Mouse (Mus musculus): ENCODE measurements around the gene Ddc. TPM values are rescaled to one million over a fixed set of nuclear protein-coding genes. Genes with fewer than 3 reads are reported as not detected.

The Ddc gene
- total RNA-seq, 4 experiments from 2014 or later: 0.66 to 1.2 (median 0.93) TPM

DNA sequence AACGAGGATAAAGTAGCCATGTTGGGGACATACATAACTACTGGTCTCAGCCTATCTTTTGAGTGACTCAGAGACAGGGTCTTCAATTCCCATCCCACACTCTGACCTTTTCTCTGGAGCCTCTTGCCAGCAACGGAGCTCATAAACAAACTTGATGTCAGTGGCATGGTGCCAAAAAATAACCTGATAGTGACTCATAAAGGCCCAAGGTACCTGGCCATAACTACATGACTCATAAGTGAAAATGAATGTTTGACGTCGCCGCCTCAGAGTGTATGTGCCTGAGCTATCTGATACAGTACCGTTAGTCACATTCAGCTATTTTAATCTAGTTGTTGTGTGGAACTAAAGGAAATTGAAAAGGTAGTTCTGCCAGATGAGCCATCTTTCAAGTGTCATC, 72.3 kb downstream of the Ddc start:
- no peak for DNase-seq (ENCODE audit: low spot score)

DNA sequence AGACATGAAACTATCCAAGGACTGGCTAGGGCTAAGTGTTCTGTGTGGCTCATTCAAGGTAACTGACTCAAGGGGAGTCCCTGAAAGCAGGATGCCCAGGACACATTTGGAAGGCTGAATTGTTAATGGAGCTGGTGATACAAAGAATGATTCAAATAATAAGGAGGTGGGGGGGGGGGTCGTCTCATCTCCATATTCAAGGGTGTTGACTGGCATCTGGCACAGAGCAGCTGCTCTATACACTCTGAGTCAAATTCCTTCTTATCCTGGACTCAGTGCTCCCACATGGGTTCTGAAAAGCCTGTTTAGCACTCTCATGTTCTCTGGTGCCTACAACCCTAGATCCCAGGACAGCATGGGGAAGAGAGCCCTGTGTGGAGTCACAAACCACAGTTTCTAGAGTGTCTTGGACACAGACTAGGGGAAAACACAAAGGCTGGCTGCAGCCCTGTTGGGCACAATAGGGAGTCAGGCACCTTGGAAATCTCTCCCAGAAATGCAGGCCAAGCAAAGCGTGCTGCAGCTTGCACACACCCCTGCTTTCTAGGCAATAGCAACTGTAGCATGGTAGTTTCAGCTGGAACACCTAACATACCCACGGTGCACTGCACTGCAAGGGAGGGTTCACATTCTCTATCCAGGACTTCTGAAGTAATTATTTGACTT, 72.8 kb downstream of the Ddc start:
- DNase-seq (ENCODE audit: low spot score): no peak

DNA sequence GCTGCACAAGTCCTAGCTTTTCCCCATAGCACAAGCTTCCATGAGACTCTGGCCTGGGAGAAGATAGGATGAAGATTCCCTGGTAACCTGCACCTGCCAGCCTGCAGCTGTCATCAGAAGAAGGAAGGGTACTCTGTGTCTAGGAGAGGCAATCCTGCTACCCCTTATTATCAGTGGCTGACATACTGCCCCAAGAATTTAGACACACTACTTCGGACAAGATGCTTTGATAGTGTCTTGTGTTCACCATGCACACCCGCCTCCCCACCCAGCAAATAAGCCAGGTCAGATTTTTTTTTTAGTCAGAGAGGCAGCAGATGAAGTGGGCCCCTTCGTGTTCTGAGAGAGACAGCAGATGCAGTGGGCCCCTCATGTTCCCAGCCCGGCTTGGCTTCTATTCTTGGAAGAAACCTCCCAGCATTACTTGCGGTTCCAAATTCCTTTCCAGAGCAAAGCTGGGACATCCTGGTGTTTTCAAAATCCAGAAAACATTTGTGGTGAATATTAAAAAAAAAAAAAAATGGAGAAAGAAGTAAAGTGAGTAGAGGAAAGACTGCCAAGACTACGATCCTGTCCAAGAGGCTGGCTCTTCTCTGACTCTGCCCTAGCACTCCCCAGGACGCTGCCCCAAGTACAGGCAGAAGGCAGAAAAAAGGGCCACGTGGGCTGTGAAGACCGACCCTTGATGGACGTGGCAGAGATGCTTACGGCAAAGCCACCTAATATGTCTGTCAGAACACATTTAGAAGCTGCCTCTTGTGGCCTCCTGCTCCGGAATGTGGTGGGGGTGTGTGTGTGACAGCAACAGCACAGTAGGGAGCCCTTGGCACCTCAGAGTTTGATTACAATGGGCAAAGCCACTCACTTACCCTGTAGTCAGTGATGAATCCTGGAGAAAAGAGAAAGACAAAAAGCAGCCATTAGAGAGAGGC, 73.7 kb downstream of the Ddc start:
- DNase-seq (ENCODE audit: low spot score): peak; percentile 51

DNA sequence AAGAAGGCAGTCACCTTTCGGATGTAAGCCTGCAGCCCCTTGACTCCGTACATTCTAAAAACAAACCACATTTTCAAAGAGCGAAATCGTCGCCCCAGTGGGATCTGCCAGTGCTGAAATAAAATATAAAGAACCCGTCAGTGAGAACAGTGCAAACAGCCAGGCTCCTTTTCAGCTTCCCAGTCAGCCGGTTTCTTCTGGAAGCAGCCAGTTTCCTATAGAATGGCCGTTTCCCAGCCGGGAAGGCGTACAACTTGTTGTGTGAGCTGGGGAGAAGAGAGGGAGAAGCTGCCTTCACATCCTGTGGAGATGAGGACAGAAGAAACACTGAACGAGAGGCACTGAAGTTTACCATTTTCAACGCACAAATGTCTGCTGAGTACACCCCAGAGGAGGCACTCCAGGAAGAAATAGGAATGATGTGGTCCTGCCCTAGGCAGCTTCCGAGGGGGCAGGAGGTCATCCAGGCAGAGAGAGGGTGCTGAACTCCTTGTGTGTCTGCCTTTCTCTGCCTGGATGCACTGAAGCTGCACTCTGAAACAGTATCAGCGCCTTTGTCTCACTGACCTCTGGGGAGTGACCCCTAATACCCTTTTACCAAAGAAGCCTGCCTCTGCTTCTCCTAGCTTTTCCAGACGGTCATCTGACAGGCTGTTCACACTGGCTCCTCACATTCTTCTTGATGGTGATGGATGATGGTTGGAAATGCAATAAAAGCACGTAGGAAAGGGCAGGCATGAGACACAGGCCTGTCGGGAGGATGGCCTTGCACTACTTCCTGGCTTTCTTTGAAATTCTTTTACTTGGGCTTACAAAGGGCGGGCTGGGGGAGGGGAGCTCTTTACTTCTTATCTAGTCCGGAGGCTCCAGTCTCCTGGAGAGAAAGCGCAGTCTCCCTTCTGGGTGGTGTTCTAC, 75.5 kb downstream of the Ddc start:
- DNase-seq (ENCODE audit: low spot score): no peak

DNA sequence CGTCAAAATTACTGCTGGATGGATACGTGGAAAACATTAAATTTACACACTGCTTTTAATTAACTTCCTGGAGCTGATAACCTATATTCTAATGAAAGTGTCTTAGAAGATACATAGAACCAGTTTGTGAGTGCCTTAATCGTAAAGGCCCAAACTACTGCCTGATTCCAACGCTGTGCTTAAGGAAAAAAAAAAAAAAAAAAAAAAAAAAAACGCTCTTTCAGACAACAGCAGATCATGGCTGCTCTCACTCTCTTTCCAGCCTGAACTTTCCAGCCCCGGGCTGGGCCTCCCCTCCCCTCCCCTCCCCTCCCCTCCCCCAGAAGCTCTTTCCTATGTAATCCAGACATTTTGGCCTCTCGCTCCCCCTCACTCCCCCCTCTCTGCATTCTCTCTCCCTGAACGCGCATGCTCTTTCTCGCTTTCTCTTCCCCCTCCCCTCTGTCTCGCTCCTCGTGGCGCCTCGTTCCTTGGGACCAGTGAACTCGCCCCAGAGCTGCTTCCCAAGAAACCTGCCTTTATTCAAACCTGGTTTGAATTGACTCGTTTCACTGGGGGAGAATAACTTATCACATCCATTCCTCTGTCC, 76.5 kb downstream of the Ddc start:
- DNase-seq (ENCODE audit: low spot score): no peak

DNA sequence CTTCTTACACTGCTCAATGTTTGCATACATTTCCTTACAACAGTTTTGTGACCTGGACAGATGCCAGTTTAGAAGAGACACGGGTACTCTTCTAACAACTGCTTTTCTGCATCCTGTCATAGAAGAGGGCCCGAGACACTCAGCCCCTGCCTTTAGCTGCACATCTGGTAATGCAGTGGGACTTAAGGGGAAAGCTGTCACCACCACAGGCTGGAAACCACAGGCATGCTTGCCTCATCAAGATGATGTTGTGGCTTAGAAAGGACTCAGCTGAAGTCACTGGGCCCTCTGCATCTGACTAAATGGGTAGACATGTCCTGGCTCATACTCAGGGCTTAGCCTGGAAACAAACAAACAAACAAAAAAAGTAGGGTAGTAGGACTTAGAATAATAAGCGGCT, 77.2 kb downstream of the Ddc start:
- DNase-seq (ENCODE audit: low spot score): no peak

DNA sequence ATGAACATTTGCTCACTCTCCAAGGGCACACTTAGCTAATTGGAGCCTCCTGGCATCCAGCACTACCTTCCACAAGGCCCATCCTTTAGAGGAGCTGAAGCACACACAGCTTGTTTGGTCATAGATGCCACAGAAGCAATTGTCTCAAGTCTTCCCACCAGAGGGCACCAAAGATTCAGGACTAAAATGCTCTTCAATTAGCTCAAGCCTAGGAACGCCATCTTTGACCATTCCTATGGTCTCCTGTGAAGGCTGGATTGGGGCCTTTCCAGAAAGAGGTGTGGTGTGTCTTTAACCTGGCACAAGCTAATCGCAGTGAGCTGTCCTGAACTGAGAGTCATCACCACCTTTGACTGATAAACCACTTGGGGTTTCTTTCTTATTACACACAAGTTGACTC, 77.7 kb downstream of the Ddc start:
- DNase-seq (ENCODE audit: low spot score): peak; percentile 86

DNA sequence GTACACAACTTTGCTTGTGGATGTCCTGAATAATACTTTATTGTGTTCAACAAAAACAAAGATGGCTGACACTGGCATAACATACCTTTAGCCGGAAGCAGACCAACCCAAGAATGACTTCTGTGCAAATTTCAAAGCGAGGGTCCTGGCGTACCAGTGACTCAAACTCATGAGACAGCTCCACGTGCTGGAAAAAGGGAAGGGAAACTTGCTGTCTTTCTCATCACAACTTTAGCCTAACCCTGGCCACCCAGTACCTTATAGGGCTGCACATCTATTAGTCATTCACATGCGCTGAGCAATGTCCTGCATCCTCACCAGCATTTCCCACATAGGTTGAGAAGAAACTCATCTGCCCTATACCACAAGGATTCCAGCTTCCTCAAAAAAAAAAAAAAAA, 78.7 kb downstream of the Ddc start:
- DNase-seq (ENCODE audit: low spot score): no peak

DNA sequence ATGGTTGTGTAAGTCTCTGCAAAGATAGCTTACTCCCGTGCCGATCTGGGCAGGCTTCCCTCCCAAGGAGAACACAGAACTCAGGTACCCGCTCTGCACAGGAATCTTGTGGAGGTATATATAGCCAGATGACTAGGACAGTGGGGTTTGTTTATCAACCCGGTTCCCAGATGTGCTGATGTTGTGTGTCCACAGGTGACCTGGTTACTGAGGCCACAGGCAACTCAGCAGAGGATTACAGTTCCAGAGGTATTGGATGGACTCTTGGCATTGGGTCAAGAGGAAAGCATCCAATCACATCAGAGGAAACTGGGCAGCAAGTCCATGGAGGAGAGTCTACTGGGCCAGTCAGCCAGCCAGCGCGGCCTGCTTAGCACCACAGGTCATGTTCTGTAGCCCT, 79.1 kb downstream of the Ddc start:
- DNase-seq (ENCODE audit: low spot score): no peak

DNA sequence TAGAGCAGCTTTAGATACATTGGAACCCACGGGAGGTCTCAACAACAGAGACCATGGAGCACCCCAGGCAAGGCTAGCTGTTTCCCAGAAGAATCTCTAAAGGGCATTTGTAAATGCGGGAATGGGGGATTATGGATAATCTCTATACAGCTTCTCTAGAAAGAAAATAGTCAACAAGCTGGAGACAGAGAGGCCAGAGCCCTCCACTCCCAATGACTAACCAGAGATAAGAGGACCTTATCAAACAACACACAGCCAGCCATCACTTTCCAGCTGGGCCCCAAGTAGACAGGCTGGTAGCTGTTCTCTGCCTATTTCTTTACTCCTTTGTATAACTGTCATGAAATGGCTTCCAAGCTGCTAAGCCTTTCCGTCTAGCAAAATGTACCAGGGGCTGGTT, 82.2 kb downstream of the Ddc start:
- no peak for DNase-seq (ENCODE audit: low spot score)

DNA sequence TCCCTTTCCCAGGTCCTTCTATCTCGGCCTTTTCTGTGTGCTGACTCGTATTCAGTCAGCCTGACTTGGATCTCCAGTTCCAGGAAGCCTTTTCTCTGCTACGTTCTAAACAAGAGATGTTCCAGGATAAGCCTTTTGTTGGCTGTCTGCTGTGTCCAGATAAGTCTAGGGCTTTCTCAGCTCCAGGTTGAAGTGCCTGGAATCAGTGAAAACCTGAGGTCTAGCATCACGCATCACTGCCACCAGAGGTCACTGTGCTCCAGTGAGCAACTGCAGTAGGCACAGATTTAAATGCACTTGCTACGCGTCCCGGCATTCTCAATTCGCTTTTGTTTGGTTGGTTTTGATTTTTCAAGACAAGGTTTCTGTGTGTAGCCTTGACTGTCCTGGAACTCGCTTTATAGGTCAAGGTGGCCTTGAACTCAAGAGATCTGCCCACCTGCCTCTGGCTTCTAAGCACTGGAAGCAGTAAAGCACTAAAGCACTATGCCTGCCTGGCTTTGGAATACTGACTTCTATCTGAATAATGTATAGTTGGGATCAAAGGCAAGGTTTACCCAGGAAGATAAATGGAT, 86.0 kb downstream of the Ddc start:
- peak; percentile 62 for DNase-seq (ENCODE audit: low spot score)

DNA sequence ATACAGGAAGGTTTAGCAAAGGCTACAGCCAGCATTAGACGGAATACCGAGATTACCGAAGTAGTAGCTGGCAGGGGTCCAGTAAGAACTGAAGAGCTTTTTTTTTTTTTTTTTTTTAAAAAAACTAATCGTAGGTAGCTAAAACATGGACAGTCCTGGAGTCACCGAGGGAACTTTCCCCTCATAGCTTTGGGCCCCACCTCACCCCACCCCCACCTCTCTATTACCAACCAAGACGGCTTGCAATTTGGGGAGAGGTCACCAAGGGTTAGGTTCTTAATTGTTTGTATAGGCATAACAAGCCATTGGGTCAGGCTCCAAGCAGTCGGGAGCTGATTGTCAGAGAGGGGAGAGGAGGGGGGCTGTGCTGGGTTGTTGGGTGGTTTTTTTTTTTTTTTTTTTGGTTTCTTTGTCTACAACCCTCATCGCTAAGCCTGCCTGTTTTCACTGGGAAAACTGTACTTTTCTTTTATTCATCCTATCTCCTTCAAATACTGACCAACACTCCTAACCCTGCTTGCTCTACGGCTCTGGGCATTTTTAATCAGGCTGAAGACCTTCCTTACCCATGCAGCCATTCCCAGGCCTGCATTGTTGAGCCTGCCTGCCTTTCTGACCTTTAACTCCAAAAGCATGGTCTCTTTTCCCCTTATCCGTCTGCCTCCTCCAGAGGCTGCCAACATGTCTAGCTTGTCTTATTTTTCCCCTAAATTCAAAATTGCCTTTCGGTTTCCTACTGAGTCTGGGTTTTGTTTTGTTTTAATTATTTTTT, 88.4 kb downstream of the Ddc start:
- no peak for DNase-seq (ENCODE audit: low spot score)

DNA sequence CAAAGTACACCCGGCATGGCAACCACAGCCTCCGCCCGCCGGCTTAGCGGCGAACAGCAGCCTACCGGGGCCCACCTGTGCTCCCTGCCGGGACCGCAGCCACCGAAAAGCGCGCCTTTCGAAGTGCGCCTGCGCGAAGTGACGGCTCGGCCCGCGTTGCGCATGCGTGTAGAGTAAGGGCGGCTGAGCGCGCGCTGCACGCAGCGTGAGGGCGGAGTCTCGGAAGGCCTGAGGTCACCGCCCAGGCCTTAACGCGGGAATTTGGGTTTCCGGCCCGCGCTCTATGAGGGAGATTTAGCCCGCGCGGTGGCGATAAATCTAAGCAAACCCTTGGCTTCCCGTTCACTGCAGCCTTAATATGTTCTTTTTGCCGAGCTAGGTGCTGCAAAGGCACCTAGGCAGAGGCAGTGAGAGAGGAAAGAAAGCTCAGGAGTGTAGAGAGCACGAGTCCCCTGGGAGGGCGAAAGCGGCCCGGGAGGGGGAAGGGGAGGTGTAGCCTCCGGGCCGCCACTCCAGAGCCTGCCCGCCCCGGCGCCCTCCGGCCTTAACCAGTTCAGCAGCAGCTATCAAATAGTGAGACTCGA, 89.0 kb downstream of the Ddc start, which contains the start of gene Fignl1:
Gene Fignl1, minus strand, starts transcription at position 143 of the 584 bp plus-strand sequence.
- DNase-seq (ENCODE audit: low spot score): peak; percentile 95

DNA sequence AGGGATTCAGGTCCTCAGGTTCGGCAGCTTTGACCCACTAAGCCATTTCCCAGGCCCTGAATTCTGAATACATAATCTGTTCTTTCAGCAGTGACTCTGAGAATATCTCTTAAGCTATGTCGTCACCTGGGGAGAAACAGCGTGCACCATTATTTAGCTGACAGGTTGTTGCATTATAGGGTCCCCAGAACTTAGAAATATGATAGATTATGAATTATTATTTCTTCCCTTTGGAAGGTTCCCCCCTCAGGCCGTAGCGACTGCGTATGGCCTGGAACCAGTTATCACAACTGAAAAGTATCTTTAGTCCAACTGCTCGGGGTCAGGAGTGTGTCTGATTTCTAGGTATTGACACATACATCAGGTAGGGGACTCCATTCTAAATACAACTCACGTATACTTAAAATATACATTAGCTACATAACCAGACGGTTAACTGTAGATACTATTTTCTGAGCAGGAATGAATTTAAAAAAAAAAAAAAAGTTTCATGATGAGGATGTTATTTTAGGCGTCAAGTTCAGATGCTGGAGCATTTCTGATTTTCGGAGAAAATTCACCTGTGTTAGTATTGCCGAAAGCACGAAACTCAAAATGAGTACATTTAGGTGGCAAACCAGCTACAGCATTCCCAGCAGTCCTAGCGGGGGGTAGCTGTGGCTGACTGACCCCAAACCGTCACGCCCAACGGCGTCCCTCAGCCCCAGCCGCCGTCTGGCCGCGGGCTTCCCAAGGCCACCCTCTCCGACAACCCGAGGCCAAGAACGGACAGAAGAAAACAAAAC, 89.7 kb downstream of the Ddc start:
- no peak for DNase-seq (ENCODE audit: low spot score)

DNA sequence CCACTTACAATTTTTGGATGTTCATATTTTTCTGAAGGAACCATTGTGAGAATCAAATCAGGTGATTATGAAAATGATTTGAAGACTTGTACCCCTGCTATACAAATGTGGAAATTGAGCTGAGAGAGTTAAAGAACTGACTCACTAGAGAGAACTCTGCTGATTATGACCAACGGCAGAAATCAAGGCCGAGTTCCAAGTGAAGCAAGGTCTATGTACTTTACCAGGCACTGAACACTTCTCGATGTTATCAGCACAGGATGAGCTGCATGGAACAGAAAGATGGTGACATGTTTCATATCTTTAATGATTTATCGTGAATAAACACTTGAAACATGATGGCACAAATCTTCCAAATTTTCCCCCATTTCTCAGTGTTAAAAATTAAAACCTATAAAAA, 92.0 kb downstream of the Ddc start:
- no peak for DNase-seq (ENCODE audit: low spot score)

DNA sequence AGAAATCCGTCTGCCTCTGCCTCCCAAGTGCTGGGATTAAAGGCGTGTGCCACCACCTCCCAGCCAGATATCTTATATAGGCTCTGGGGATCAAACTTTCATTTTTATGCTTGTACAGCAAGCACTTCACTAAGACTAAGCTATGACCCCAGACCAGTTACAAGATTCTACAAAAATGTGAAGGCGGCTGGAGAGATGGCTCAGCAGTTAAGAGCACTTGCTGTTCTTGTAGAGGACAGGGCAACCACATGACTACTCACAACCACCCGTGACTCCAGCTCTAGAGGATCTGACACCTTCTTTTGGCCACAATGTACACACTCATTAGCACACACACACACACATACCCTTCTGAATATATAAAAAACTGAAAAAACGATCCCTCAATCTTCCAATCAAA, 93.5 kb downstream of the Ddc start:
- DNase-seq (ENCODE audit: low spot score): no peak

DNA sequence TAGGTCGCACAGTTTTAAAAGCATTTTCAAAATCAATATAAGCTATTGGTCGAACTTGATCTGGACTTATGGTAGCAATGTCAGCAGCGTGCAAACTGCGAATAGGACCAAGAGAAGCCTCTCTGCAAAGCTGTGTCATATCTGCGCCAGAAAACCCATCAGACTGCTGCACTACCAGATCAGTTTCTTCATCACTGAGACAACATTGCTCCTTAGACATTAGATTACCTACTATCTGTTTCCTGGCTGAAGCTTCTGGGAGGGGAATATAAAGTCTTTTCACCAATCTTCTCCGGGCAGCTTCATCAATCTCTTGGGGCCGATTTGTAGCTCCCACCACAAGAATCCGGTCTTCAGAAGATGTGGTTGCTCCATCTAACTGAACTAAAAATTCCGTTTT, 96.9 kb downstream of the Ddc start:
- no peak for DNase-seq (ENCODE audit: low spot score)

DNA sequence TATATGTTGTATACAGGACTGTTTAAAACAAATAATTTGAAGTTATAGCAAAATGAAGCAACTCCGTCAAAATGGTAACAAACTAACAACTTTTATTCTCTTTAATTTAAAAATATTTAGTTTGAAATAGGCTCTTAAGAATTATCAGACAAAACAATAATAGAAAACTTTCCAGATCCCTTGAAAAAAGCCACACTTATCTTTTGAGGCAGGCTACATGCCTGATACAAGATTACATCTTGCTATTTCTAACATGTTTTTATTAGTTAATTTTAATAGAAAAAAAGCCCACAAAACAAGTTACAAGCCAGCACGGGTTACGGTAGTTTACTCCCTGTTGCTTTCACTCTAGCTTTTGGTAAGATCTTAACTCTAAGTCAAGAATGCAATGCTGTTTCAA, 97.6 kb downstream of the Ddc start:
- no peak for DNase-seq (ENCODE audit: low spot score)

DNA sequence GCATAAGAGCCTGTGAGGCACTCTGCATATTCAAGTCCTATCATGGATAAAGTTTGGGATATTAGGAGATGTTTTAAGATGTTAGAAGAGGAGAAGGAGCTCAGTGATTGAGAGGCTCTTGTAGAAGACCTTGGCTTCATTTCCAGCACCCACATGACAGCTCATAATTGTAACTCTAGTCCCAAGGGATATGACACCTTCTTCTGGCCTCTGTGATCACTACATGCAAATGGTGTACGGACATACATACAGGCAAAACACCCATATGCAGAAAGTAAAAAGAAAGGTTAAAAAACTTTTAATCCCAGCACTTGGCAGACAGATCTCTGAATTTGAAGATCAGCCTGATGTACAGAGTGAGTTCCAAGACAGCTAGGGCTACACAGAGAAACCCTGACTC, 99.3 kb downstream of the Ddc start:
- no peak for DNase-seq (ENCODE audit: low spot score)
